Mouse (Mus musculus): ENCODE results near the gene Cdkn2c.
"Not testable (repeated sequence)": the region's sequence is repeated elsewhere in the genome, so short reads cannot be mapped to it uniquely, and the experiment has no call there.

Cdkn2c gene

DNA sequence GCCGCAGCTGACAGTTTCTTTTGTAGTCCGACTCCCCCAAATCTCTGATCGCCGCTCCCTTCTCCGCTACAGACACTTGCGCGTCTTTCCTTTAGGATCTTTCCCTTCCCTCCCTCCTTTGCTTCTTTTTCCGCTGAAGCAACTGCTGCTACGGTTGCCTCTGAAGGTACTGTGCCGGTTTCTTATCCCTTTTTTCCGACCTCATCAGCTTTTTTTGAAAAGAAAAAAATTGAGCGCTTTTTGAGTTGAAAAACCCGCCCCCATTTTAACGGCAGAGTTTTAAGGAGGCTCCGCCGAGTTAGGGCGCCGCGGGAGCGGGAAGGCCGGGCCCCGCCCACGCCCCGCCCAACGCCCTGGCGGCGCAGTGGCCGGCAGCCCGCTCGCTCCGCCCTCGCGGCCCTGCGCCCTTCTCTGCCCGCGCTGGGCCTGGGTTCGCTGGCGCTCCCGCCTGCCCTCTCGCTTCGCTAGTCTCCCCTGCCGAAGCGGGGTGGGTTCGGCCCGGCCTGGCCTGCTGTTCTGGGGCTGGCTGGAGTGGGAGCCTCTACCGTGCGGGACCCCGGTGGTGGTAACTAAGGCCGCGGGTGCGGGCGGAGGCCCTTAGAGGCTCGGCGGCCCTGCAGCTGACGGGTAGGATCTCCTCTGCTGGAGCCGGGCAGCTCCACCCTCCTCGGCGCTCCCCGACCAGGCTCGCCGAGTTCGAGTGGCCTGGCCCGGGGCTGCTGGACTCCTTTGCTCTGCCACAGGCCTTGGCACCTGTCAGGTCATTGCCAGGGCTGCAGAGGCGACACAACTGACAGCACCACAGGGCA, at the start of gene Cdkn2c:
Gene Cdkn2c, minus strand, starts transcription at position 729 of the 809 bp plus-strand sequence.
- DNase-seq (ENCODE audit: low read depth) = peak; percentile 93

DNA sequence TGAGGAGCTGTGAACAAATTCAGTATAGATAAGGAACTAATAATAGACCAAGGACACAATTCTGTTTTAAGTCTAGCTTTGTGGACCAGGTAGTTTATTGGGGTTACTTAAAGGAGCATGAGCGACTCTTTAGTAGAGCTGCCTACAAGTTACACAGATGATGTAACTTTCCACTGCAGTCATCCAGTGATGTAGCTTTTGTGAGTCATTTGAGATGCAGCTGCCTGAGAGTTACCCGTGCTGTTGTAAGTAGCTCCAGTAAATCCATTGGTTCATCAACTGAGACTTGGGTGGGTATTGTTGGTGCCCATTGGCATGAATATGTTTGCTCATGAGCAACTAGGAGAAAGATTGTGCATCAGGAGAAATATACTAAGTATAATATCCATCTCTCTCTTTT, 38.4 kb upstream of the Cdkn2c start:
- no peak for DNase-seq (ENCODE audit: low read depth)

DNA sequence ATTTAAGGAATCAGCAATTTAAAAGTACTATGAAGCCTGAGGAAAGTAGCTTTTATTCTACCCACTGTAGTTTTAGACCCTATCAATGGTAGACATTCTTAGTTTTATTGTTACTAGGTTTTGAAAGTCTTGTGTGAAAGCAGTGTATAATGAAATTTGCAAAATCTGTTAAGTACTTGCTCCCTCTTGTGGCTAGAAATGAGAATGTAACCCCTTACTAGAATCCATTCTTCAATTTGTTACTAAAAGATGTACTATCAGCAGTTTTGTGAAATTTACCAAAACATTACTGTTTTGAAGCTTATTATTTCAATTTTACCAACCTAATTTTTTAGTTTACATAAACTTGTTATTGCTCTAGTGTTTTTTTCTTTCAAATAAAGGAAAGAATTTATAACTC, 36.6 kb upstream of the Cdkn2c start:
- peak; percentile 77 for DNase-seq (ENCODE audit: low read depth)

DNA sequence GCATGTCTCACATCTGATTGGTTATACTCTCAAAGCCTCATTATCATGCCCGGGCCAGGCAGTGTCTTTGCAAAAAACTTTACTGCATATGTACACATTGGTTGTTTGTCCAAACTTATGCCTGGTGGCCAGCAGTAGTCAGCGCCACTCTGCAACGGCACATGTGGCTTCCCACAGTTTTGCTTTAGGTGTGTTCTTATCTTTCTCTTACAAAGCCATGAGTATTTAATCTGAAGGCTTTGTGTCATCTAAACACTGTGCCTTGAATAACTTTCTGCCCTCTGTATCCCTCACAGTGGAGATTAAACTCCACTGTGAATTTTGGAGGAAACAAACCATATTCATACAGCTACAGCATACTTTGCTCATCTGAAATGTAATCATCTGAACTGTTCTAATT, 33.7 kb upstream of the Cdkn2c start:
- not testable (repeated sequence) for DNase-seq (ENCODE audit: low read depth)

DNA sequence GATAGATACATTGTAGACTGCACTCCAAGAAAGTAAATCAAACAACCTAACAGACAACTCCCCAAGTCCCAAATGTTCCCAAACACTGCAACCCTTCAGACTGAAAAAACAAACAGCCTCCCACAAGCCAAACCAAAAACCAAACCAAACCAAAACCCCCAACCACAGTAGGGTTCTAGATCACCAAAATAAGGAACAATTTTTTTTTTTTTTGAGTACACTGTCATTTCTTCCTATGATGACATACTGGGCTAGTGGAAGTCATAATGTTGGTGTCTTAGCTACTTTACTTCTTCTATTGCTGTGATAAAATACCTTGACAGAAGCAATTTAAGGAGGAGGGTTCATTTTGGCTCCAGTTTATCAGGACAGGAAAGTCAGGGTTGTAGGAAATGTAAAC, 25.7 kb upstream of the Cdkn2c start:
- DNase-seq (ENCODE audit: low read depth) = no peak

DNA sequence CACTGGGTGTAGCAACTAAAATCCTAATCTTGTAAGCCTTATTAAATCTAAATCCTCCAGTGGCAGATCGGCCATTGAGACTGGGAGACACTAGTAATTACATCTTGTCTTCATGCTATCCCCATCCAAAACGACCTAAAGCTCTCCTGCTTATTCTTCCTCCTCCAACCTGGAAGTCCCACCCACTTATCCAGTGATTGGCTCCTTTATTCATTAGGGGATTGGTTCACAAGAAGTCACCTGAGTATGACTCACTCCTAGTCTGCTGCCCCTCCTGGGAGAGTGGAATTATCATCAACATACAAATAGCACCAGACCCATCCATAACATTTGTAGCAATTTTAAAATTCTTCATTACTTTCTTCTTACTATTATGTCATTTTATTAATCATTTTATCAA, 16.6 kb upstream of the Cdkn2c start:
- no peak for DNase-seq (ENCODE audit: low read depth)

DNA sequence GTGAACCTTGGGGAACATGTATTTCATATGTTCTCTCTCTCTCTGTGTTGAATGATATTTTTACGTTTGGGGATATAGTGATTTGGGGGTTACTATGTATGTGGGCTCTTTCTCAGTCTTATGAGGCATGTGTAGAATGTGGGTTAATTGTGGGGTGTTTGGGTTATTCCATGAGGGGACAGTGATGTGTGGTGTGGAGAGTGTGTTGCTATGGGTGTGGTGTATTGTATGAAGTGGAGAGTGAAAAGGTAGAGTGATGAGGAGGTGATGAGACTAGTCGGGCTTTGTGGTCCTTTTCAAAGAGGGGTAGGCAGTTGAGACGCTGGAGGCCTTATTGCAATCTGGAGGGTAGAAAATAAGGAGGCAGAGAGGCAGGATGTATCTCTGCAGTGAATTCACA, 10.2 kb upstream of the Cdkn2c start:
- DNase-seq (ENCODE audit: low read depth) = no peak

DNA sequence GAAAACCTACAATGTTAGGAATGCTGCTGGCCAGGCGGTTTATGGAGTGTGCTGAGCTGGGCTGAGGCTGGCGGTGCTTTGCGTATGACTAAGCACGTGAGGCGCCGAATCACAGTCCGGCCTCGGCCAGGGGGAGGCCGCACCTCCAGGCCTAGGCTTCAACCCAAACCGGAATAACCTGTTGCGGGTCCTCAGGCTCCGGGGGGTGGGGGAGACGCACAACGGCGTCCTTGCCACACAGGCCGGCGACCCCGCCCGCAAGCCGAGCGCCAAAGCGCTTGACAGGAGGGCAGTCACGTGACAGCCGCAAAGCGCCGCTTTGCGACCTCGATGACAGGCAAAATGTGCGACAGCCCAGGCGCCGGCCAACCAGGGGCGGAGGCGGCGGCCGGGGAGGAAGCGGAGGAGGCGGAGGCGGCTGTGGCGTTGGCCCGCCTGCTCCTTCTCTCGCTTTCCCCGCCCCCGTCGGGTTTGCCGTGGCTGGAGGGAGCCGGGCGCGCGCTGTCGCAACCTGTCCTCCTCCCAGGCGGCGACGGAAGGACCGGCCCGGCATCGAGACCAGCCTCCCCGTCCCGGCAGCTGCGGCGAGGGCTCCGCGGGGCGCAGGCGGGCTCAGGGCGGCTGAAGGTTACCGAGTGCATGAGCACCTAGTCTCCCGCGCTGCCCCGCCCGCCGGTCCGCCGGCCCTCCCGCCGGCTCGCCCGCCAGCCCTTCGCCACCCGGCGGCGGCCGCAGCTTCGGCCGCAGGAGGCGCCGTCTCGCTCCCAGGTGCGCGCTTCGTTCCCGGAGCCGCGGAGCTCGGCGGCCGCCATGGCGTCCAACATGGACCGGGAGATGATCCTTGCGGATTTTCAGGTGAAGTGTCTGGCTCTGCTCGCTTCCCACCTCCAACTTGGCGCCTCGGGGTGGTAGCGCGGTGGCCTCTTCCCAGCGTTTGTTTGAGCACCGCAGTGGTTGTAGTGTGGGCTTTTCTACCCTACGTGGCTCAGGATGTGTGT, 9.5 kb upstream of the Cdkn2c start, which contains the start of gene Faf1:
Gene Faf1, plus strand, starts transcription at position 371 of the 998 bp plus-strand sequence.
- peak; percentile 97 for DNase-seq (ENCODE audit: low read depth)

DNA sequence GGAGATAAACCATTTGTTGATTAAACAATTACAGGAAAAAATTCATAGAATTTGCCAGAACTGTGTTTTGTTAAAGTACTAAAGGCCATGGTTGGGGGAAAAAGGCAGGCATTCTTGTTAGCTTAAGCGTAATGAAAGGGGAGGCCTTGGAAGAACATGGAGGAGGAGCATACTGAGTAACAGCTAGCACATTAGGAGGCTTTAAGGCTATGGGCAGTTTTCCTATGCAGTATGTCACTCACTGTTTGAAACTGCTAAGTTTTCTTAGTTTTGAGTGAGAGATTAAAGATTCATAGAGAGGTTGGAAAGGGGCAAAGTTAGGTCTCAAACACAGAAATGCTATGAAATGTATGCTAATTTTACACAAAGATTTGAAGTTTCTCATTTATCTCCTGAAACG, 7.1 kb upstream of the Cdkn2c start:
- DNase-seq (ENCODE audit: low read depth) = no peak

DNA sequence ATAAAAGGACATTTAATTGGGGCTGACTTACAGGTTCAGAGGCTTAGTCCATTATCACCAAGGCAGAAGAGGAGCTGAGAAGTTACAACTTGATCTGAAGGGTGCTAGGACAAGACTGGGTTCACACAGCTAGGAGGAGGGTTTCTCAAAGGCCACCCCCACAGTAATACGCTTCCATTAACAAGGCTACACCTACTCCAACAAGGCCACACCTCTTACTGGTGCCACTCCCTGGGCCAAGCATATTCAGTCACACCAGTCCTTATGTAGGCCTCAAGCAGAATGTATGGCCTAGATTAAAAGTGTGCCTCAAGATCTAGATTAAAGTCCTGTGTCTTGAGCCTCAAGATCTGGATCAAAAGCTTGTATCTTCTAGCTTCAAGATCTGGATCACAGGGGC, 5.0 kb upstream of the Cdkn2c start:
- DNase-seq (ENCODE audit: low read depth) = no peak

DNA sequence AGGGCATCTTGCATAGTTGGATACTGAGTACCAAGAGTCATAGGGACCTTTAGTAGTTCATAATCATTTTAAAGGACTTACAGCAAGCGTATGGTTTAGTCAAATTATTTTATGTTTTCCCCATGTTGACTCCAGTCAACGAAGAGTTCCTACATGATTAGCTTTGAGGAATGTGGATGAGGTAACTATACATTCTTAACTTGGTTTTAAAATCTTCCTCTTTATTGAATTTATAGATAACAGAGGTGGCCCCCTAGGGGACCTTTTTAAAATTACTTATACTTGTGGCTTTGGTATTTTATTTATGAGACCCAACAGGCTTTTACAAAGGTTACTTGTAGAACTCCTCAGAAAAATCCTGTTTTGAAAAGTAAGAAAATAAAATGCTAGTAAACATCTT, 3.2 kb upstream of the Cdkn2c start:
- DNase-seq (ENCODE audit: low read depth) = peak; percentile 80

DNA sequence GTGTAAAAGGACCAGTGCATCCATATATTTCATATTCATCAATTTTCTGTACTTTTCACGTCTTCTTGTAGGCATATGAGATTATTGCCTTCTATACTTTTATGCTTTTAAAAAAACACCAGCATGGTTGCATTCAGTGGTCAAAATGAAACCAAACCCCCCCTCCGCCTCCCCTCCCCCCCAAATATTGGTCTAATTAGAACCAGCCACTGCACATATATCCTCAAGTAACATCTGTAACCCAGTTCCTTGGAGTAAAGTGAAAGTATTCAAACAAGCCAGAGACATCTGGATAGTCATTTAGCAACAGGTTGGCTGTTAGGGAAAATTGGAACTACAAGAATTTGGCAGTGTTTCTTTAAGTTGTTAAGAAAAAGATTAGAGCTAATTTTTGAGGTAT, 529 bp upstream of the Cdkn2c start:
- DNase-seq (ENCODE audit: low read depth) = no peak

DNA sequence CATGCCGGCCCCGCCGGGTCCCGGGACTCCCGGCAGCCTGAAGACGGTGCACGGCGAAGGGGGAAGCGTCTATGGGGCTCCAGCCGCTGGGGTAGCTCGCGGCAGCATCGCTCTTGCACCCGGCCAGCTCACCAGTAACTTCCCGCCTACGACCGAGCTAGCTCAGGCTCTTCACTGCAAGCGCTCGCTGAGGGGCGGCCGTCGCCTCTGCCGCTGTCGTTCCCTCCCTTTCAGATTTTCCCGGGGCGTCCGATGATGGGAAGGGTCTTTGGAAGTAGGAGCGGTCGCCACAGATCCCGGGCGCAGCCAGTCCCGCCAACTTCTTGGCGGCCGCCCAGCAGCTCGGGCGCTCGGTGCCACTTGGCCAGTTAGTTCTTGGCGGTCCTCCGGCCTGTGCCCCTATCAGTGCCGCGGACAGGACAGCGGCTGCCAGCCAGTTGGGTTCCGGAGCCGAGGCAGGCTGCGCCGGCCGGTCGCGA, 968 bp downstream of the Cdkn2c start:
- DNase-seq (ENCODE audit: low read depth) = peak; percentile 69

DNA sequence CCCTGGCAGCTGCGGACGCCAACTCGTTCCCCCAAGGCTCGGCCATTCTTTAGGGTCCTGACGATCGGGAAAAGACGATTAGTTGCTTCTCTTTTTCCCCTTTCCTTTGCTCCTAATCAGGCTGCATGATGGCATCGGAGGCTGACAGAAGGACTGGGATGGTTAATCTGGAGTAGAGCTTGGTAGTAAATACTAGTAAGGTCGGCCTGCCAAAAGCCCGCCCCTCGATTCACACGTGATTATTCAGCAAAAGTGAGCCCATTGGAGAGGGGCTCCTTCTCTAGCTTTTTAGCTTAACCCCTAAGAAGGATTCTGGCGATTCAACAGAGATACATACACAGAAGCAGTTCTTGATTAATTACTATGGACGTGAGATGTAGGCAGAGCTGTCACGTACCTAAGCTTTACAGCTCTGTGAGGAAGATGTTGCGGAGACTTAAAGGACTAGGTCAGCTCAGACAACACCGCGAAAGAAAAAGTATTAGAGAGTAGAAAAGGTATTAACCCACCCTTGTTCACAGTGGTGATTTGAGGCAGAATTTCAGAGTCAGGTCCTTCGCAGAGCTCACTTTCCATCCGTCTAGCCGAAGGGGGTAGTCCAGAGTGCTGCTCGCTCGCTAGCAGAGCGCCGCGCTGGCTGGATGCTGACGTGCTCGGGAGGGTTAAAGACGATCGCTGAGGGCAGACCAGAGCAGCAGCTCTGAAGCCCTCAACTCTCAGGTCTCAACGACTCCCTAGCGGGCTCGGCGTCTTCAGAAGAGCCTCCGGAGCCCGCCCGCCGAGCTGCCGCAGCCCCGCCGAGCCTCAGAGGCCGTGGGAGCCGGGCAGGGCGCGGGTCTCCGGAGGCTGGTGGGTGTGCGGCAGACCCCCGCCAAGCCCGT, 1.6 kb downstream of the Cdkn2c start:
- peak; percentile 82 for DNase-seq (ENCODE audit: low read depth)

DNA sequence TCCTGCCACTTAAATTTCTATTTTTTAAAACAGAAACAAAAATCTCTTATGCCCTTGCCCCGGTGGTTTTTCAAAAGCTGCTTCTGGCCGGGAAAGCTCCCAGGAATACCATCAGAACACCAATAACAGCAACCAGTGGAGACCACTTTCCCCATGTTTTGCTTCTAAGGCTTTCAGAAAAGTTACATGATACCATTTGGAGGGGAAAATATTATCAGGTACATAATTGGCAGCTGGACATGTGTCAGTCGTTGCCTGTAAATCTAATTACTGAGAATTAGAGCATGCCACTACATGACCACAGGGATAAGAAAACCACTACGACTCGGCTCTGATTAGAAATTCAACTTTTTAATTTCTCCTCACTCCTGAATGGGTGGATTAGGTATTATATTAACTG, 2.9 kb downstream of the Cdkn2c start:
- no peak for DNase-seq (ENCODE audit: low read depth)

DNA sequence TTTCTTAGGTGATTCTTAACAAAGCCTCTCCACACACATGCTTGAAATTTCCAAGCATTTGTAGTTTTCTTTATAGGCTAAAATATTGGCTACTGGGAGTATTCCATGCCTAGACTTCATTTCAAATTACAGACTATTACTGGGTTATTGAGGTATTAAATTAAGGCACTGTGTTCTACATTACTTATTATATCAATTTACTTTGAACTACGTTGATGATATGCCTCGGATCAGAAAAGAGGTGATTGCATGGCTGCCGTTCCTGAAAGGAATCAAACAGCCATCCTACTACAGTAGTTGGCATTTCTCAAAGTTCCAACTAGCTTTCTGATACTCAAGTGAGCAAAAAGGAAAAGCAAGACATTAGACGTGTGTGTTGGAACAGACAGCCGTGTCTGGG, 4.7 kb downstream of the Cdkn2c start:
- DNase-seq (ENCODE audit: low read depth) = no peak

DNA sequence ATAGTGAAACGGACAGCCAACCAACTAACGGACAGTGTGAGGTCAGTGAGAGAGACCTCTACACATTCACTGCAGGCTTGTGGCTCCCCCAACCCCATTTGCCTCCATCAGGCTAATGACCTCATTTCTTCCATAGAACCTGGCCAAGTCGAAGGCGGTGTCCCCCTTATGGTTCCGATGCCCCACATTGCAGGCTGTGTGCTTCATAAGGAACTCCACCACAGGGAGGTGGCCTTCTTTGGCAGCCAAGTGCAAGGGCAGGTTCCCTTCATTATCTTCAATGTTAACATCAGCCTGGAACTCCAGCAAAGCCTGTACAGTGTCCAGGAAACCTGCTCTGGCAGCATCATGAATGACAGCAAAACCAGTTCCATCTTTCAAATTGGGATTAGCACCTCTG, 5.8 kb downstream of the Cdkn2c start:
- DNase-seq (ENCODE audit: low read depth) = no peak

DNA sequence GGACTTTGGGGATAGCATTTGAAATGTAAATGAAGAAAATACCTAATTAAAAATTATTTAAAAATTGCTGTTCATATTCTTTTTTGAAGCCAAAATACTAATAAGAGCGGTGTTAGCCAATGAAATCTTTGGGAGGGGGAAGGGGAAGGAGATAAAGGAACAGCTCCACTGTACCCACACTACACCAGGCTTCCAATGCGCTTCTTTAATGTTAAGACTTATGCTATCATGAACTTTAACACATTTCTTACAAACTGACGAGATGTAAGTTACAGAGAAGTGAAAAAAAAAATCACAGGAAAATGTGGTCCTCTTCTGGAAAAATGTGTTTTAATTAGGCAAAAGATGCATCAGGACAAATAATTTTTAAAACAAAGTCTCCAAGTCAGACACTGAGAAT, 6.4 kb downstream of the Cdkn2c start:
- no peak for DNase-seq (ENCODE audit: low read depth)

DNA sequence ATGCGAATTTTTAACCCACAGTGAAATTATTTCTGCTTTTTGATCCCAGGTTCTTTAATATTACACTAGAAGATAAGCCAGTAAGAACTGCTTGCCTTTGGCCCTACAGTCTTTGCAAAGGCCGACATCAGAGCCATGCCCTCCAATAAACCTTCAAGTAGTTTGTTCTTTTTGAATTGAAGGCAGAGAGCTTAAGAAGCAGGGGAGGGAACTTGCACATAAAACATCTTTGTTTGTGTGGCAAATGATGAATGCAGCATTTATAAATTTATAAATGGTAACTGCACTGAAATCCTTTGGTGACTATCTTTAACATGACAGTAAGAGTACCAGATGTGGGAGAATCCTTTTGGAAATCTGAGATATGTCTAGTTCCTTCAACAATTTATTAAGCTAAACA, 7.4 kb downstream of the Cdkn2c start:
- no peak for DNase-seq (ENCODE audit: low read depth)

DNA sequence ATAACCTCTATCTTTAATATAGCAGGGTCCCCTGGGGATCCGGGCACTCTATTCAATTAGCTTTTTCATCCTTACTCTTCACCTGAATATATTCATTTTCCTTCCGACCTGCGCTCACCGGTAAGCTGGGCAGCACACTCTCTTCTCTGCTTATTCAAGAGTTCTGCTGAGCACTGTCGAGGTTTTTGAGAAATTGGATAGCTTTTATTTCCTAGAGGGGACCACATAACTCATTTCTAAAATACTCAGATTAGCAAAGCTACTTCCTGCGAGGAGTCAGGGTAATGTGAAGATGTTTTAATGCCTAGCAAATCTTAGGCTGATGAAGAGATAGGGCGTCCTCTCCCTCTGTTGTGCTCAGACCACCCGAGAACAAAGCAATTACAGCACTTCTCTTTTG, 8.2 kb downstream of the Cdkn2c start:
- peak; percentile 52 for DNase-seq (ENCODE audit: low read depth)

DNA sequence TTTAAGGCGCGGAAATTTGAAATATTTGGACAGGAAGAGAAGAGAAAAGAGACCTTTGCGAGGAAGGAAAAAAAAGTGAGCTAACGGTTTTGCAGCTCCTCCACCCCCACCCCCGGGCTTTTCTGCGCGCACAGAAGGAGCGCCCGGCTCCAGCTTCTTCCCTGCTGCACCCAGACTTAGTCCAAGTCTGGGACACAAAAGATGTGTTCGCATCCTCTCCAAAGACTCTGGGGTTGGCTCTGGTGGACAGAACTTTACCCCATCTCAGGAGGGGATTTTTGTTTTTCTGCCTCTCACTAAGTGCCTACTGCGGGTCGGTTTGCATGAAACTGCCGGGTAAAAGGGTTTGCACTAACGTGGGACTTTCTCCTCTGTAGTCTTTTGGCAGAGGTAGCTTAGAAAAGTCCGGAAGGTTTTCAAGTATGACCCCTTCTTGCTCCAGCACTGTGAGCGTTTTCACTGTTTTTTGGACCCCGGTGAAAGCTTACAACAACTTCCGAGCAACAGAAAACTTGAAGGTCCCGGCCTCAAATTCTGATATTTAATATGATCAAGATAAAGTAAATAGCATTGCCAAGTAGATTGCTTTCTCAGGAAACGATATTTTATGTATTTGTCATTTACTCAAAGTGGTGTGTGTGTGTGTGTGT, 9.0 kb downstream of the Cdkn2c start:
- DNase-seq (ENCODE audit: low read depth) = peak; percentile 72

All from induced T-regulatory cell, adult 2 months (primary cell).